Mouse (Mus musculus) kidney, postnatal 0 days (tissue): ENCODE measurements around the gene Dennd2c. TPM values are rescaled to one million over a fixed set of nuclear protein-coding genes. Genes with fewer than 3 reads are reported as not detected.

ENCODE experiments used
- ATAC-seq: fragments of 200-750 bp; cut with Nextera tagmentation; replicated peaks from 2 replicates; pipeline ENCODE4 v1.8.0; 2017; ENCODE audit warnings: low read depth, moderate number of reproducible peaks, moderate TSS enrichment, moderate library complexity; ENCODE audit not compliant: low FRiP score
- DNase-seq: peaks from one replicate; pipeline ENCODE4 v3.0.0-alpha.2; 2016; ENCODE audit warnings: low spot score
- H3K27ac ChIP-seq: fragments of 300-500 bp; sonication (generic); 2 replicates; pipeline ENCODE4 v1.5.1; 2014; ENCODE audit warnings: mild to moderate bottlenecking
- H3K27me3 ChIP-seq: fragments of 300-500 bp; sonication (generic); 2 replicates; pipeline ENCODE4 v1.6.1; 2014; ENCODE audit warnings: low read length, mixed read lengths; ENCODE audit not compliant: insufficient read depth
- H3K36me3 ChIP-seq: fragments of 300-500 bp; sonication (generic); 2 replicates; pipeline ENCODE4 v1.6.1; 2014; ENCODE audit warnings: low read length, mixed read lengths; ENCODE audit not compliant: insufficient read depth
- H3K4me1 ChIP-seq: fragments of 300-500 bp; sonication (generic); replicated peaks from 2 replicates; pipeline ENCODE4 v1.6.1; 2014; ENCODE audit warnings: antibody characterized with exemption, low read length, mixed read lengths; ENCODE audit not compliant: insufficient read depth
- H3K4me2 ChIP-seq: fragments of 300-500 bp; sonication (generic); 2 replicates; pipeline ENCODE4 v1.6.1; 2014; ENCODE audit warnings: mild to moderate bottlenecking, low read length, moderate library complexity, mixed read lengths
- H3K4me3 ChIP-seq: fragments of 300-500 bp; sonication (generic); replicated peaks from 2 replicates; pipeline ENCODE4 v1.5.1; 2014; ENCODE audit warnings: low read depth, low read length
- H3K9ac ChIP-seq: fragments of 300-500 bp; sonication (generic); 2 replicates; pipeline ENCODE4 v1.6.1; 2014; ENCODE audit warnings: low read depth, low read length
- H3K9me3 ChIP-seq: fragments of 300-500 bp; sonication (generic); replicated peaks from 2 replicates; pipeline ENCODE4 v1.6.1; 2016; ENCODE audit warnings: low read length, inconsistent platforms, mixed read lengths
- CTCF ChIP-seq: IDR thresholded peaks from 2 replicates; pipeline ENCODE4 v1.5.1; 2016; ENCODE audit warnings: antibody characterized with exemption, low read depth, mild to moderate bottlenecking, moderate library complexity
- WGBS: fragments of 180-500 bp; shearing (Covaris S2); extraction: QIAGEN DNeasy Blood & Tissue Kit; methylation state at CpG from one replicate; pipeline ENCODE4 v1.1.7; 2014; 5-methylcytosine and 5-hydroxymethylcytosine counted together
- polyA plus RNA-seq: library from polyadenylated mRNA; unstranded; fragments of >200 nt; fragmentation: Nextera tagmentation; extraction: Ambion mirVana; gene quantifications from 2 replicates; pipeline ENCODE4 v1.2.1, GENCODE M21; 2015

Gene Dennd2c
- polyA plus RNA-seq, 1 experiment from 2014 or later, result 2.3 TPM

GRCm38 (mm10) chr3:103171505-103172267 lies 69.3 kb downstream of the Dennd2c start, which contains the start of gene Bcas2:
Gene Bcas2, plus strand, starts transcription at chr3:103171655.
- Histone ChIP-seq H3K4me1 (no peaks in the 10 kb centered on the region; the same call in 1 of the 2 replicates), H3K9me3 (no peaks in the 10 kb centered on the region), H3K27me3 (no peaks in the 10 kb centered on the region), H3K4me2 (peak within 1 kb of the TSS; percentile 64), H3K9ac (peak within 1 kb of the TSS; percentile 81), H3K27ac (peak within 1 kb of the TSS; percentile 74), H3K4me3 (peak within 1 kb of the TSS; percentile 80), H3K36me3 (peaks cover 16% of the 10 kb centered on the region)
- TF ChIP-seq CTCF, result no peak; the same call in none of the 2 replicates
- under 1% methylated on average over 56 of the region's 56 CpGs for WGBS
- DNase-seq (peak; percentile 99), ATAC-seq (peak; percentile 94)

- H3K4me3 ChIP-seq, result peak overlapping the region; percentile 80
- peaks cover 20% of the 10 kb centered on the region for H3K36me3 ChIP-seq
- WGBS, result 27% methylated on average over 5 of the region's 5 CpGs
- peak overlapping the region; percentile 81; the same call in 1 of the 2 replicates for H3K9ac ChIP-seq
- peak overlapping the region; percentile 64 for H3K4me2 ChIP-seq
- no peaks in the 10 kb centered on the region for H3K9me3 ChIP-seq
- TF ChIP-seq CTCF, result no peak
- DNase-seq (no peak), ATAC-seq (no peak)
- no peak overlapping the region for H3K27ac ChIP-seq
- H3K27me3 ChIP-seq, result no peaks in the 10 kb centered on the region
- no peaks in the 10 kb centered on the region; the same call in 1 of the 2 replicates for H3K4me1 ChIP-seq
Measured at GRCm38 (mm10) chr3:103172615-103173014, 70.2 kb downstream of the Dennd2c start.

GRCm38 (mm10) chr3:103176740-103177139 lies 74.3 kb downstream of the Dennd2c start:
- no peaks in the 10 kb centered on the region for H3K9me3 ChIP-seq
- no peak overlapping the region for H3K4me3 ChIP-seq
- no peak overlapping the region for H3K4me2 ChIP-seq
- no peaks in the 10 kb centered on the region for H3K27me3 ChIP-seq
- H3K36me3 ChIP-seq, result peaks cover 27% of the 10 kb centered on the region
- TF ChIP-seq CTCF, result no peak
- no peak for DNase-seq
- no peak overlapping the region for H3K27ac ChIP-seq
- WGBS, result 92% methylated on average over 4 of the region's 4 CpGs
- H3K9ac ChIP-seq, result no peak overlapping the region
- no peak for ATAC-seq
- H3K4me1 ChIP-seq, result no peaks in the 10 kb centered on the region; the same call in 1 of the 2 replicates

GRCm38 (mm10) chr3:103179527-103179926 lies 77.1 kb downstream of the Dennd2c start:
- ATAC-seq, result no peak
- no peak for TF ChIP-seq CTCF
- WGBS, result 91% methylated on average over 9 of the region's 9 CpGs
- Histone ChIP-seq H3K4me3 (no peak overlapping the region), H3K9ac (no peak overlapping the region), H3K36me3 (peaks cover 23% of the 10 kb centered on the region), H3K27me3 (no peaks in the 10 kb centered on the region), H3K27ac (no peak overlapping the region), H3K4me1 (no peaks in the 10 kb centered on the region), H3K4me2 (no peak overlapping the region), H3K9me3 (no peaks in the 10 kb centered on the region)
- DNase-seq, result no peak

GRCm38 (mm10) chr3:103181171-103181570 lies 78.8 kb downstream of the Dennd2c start:
- H3K27me3 ChIP-seq, result no peaks in the 10 kb centered on the region
- H3K4me2 ChIP-seq, result no peak overlapping the region
- H3K27ac ChIP-seq, result no peak overlapping the region
- peak; percentile 6 for DNase-seq
- H3K36me3 ChIP-seq, result peaks cover 12% of the 10 kb centered on the region
- no peak overlapping the region for H3K4me3 ChIP-seq
- ATAC-seq, result no peak
- H3K9ac ChIP-seq, result no peak overlapping the region
- no peaks in the 10 kb centered on the region for H3K4me1 ChIP-seq
- H3K9me3 ChIP-seq, result no peaks in the 10 kb centered on the region
- peak; percentile 48; the same call in 1 of the 2 replicates for TF ChIP-seq CTCF
- WGBS, result 39% methylated on average over 4 of the region's 4 CpGs

GRCm38 (mm10) chr3:103182821-103183220 lies 80.4 kb downstream of the Dennd2c start:
- no peak overlapping the region for H3K4me2 ChIP-seq
- peaks cover 5% of the 10 kb centered on the region; the same call in 1 of the 2 replicates for H3K36me3 ChIP-seq
- 81% methylated on average over 14 of the region's 14 CpGs for WGBS
- H3K27me3 ChIP-seq, result no peaks in the 10 kb centered on the region
- no peak for TF ChIP-seq CTCF
- DNase-seq (no peak), ATAC-seq (no peak)
- H3K9ac ChIP-seq, result no peak overlapping the region
- no peak overlapping the region for H3K27ac ChIP-seq
- H3K4me3 ChIP-seq, result no peak overlapping the region
- no peaks in the 10 kb centered on the region for H3K4me1 ChIP-seq
- H3K9me3 ChIP-seq, result no peaks in the 10 kb centered on the region
